Mouse (Mus musculus) MN1 (cell line): ENCODE results near the gene Fitm1.

Experiments used
- DNase-seq: peaks from one replicate; pipeline ENCODE4 v3.0.0-alpha.2; 2016; ENCODE audit warnings: low spot score

Fitm1 gene

DNA sequence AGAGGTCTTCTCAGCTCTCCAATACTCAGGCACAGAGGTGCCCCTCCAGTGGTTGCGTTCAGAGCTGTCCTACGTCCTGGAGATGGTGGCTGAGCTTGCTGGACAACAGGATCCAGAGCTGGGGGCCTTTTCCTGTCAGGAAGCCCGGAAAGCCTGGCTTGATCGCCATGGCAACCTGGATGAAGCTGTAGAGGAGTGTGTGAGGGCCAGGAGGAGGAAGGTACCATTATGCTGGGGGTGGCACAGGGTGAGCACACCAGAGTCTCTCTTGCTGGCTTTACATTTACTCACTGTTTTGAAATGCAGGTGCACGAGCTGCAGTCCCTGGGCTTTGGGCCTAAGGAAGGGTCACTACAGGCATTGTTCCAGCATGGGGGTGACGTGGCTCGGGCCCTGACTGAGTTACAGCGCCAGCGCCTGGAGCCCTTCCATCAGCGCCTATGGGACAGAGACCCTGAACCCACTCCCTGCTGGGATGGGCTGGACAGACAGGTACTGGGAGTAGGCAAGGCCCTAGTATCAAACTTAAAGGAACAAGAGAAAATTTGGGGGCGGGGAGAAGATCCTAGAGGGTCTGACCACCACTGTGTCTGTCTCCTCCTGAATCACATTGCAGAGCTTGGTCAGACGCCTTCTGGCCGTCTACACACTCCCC, 20.7 kb downstream of the Fitm1 start:
- DNase-seq: no peak

- no peak for DNase-seq
Observed at GRCm38 (mm10) chr14:55598521-55599390, 23.3 kb downstream of the Fitm1 start.

DNA sequence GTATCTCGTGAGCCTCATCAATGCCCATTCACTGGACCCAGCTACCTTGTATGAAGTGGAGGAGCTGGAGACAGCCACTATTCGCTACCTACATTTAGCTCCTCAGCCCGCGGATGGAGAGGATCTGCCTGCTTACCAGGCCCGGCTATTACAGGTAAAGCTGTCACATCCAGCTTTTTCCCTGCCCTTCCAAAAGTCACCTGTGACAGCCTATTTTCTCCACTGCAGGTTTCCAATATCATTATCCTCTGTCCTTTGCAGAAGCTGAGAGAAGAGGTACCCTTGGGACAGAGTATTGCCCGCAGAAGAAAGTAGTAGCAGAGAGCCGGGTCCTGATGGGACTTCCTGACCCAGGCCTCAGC, 27.8 kb downstream of the Fitm1 start, which contains the start of gene Irf9:
Gene Irf9, plus strand, starts transcription at position 301 of the 362 bp plus-strand sequence.
- no peak for DNase-seq

GRCm38 (mm10) chr14:55603633-55604576, 28.5 kb downstream of the Fitm1 start:
- DNase-seq: peak; percentile 90

DNA sequence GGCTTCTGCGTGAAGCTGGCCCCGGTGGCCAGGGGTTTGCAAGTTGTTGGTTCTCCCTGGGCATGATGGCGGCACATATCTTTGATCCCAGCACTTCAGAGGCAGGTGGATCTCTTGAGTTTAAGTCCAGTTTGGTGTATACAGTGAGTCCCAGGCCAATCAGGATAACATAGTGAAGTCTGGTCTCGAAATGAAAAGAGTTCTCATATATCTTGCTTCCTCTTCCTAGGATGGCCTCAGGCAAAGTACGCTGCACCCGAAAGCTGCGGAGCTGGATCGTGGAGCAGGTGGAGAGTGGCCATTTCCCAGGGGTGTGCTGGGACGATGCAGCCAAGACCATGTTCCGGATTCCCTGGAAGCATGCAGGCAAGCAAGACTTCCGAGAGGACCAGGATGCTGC, 29.4 kb downstream of the Fitm1 start:
- DNase-seq: no peak

GRCm38 (mm10) chr14:55605743-55606459, 30.5 kb downstream of the Fitm1 start:
- no peak for DNase-seq

DNA sequence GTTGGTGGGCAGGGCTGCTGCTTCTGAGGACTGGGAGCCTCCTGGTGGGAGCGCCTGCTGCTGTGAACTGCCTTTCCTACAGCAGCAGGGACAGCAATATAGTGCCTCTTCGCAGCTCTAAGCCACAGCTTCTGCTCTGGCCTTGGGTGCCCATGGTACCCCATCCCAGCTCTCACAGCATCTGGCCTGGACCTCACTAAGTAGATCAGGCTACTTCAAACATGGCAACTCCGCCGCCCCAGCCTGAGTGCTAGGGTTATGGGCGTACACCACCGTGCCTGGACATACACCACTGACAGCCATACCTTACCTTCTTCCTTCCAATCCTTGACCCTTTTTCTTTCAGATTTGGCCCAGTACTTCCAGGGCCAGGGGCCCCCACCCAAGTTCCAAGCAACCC, 32.9 kb downstream of the Fitm1 start:
- DNase-seq: no peak

DNA sequence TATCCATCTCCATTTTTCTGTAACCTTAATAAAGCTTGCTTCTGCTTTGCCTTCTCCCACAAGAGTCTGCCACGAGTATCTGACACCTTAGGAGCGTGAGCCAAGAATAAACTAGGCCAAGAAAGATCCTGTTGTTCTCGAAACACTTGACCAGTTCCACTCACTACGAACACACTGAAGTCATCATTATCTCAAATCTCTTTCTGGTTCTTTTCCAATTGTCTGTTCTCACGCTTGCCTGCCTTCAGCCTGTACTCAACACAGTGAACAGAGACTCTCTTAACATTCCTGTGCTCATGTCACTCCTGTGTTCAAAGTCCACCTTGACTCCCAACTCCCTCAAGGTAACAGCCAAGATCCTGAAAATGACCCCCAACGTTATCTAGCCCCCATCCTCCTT, 37.9 kb downstream of the Fitm1 start:
- DNase-seq: no peak

- DNase-seq: no peak
Observed at GRCm38 (mm10) chr14:55614565-55615178, 39.3 kb downstream of the Fitm1 start.

GRCm38 (mm10) chr14:55615876-55616275, 40.5 kb downstream of the Fitm1 start:
- no peak for DNase-seq

DNA sequence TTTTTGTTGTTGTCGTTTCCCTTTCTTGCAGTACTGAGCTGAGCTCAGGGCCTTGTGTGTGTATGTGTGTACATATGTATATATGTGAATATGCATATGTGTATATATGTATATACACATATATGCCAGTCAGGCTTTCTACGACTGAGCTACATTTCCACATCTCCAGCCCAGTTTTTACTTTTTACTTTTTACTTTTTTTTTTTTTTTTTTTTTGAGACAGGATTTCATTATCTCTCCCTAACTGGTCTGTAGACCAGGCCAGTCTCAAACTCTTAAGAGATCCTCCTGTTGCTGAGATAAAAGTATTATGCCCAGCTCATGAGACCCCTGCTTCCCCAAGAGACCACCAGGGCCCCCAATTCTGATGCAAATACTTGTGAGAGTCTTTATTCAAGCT, 41.4 kb downstream of the Fitm1 start:
- DNase-seq: no peak

DNA sequence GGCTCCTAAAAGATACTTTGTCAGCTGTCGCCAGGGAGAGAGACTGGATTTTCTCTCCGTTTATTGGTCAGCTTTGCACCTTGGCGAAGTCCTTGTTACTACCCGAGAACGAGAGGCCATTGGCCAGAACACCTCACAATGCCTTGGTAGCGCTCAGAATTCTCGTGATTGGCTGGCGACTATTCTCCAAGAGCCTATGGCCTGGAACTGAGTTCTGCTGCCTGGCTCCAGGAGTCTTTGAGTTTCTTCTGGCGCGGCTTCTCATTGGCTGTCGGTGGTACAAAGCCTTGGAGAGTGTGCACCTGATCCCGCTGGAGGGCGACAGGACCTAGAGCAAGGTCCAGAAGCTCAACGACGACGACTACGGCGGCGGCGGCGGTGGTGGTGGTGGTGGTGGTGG, 42.4 kb downstream of the Fitm1 start, which contains the start of gene Rec8:
Gene Rec8, plus strand, starts transcription at position 216 of the 400 bp plus-strand sequence.
- DNase-seq: peak; percentile 96

DNA sequence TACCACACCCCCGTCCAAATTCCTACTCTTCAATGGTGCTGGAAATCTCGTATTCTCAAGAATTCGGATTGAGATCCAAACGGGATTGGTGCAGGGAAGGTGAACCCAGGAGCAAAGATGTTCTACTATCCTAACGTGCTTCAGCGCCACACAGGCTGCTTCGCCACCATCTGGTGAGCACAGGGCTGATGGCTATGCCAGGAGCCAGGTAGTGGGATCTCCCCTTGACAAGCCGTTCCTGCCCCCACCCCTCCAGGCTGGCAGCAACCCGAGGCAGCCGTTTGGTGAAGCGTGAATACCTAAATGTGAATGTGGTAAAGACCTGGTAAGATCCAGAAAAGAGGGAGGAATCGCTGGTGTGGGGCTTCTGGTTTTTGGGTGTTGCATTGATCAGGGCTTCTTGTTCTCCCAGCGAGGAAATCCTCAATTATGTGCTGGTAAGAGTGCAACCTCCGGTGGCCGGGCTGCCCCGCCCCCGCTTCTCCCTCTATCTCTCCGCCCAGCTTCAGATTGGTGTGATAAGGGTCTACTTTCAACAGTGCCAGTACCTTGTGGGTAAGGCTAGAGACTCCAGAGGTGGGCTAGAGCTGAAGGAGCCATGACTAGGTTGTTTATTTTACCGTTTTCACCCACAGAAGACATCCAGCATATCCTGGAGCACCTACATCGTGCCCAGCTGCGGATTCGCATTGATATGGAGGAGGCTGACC, 43.2 kb downstream of the Fitm1 start:
- DNase-seq: no peak
